Mouse (Mus musculus) heart, postnatal 14 days (tissue): ENCODE results near the gene Plekha7. TPM values are rescaled to one million over a fixed set of nuclear protein-coding genes. Genes with fewer than 3 reads are reported as not detected.

Source experiments
- DNase-seq, 2 experiments: peaks; one replicate each; pipeline ENCODE4 v3.0.0; 2021 to 2022
- intact Hi-C: fragments of 180-260 bp; cut with DNase I; formaldehyde crosslinking; loops from one replicate; pipeline ENCODE4 v1.15.1; 2025
- total RNA-seq, 2 experiments: library from RNA; stranded (reverse); gene quantifications; 2 replicates each; pipeline ENCODE4 v1.2.3; 2021

Gene Plekha7
- total RNA-seq, 2 experiments from 2014 or later = 5.9 to 9.1 TPM

DNA sequence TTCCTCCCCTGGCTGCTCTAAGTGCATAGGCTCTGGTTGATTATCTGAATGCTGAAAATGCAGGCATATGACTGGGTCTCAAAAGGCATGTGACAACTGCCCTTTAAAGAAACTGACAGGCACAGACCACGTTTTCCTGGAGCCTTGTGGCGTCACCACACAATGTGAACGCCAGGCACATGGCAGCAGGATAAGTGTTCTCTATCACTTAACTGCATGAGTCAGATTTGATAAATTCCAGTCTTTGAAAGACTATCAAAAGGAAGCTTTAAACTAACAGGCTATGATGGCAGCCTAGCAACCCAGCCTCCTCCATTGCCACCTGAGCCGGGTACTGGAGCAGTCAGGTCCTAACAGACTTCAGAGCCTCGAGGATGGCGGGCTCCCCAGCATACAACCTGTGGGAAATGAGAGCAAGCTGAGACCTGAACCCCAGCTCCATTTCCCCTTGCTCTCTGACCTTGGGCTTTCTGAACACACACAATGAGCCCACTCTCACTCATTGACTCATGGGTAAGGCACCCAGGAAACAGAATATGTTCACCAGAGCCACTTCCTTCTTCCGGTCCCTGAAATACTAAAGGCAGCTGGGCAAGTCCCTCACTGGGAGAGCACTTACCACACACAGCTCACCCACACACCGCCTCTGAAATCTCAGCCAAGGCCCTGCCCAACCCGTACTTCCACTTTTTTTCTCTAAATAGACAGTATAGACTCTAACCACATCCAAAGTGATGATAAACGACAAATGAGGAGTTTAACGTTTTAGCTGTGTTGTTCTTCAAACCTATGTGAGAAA is 77.2 kb downstream of the Plekha7 start:
- no peak for DNase-seq
- intact Hi-C loops = no loop called here

- peak; percentile 22 to 46 for DNase-seq
- intact Hi-C loops = no loop called here
Observed at GRCm38 (mm10) chr7:116226877-116227282, 81.3 kb downstream of the Plekha7 start.

DNA sequence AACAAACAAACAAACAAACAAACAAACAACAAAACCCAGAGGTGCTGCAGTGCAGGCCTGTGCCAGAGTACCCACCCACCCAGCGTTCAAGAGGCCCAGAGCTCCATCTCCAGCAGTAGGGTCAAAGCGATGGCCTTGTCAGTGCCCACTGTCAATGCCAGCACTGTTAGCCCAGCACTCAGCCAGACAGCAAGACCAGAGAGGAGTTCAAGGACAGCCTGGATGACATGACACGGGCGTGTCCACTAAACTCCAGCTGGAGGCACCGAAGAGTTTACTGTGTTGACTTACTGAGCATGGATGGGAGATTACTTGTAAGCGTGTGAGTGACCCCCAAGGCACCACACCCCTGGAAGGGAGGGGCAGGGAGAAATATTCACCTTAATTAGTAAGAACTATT is 81.9 kb downstream of the Plekha7 start:
- intact Hi-C loops = no loop called here
- no peak for DNase-seq

DNA sequence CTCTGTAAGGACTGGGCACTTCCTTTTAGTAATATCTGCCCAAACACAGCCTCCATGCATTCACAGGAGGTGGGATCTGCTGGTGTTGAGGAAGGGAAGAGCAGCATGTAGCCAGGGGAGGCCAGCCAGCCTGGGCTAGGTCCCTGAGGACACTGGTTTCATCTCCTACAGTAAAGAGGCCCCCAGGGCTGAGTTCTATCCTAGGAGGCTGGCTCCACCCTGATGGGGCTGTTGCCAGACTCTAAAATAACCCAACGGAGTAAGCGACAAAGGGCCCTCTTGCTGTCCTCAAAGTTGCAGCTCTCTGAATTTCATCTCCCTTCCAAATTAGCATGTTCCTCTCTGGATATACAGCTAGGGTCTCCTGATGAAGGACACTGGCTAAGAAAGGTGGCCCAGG is 83.6 kb downstream of the Plekha7 start:
- DNase-seq = no peak
- intact Hi-C loops = no loop called here

DNA sequence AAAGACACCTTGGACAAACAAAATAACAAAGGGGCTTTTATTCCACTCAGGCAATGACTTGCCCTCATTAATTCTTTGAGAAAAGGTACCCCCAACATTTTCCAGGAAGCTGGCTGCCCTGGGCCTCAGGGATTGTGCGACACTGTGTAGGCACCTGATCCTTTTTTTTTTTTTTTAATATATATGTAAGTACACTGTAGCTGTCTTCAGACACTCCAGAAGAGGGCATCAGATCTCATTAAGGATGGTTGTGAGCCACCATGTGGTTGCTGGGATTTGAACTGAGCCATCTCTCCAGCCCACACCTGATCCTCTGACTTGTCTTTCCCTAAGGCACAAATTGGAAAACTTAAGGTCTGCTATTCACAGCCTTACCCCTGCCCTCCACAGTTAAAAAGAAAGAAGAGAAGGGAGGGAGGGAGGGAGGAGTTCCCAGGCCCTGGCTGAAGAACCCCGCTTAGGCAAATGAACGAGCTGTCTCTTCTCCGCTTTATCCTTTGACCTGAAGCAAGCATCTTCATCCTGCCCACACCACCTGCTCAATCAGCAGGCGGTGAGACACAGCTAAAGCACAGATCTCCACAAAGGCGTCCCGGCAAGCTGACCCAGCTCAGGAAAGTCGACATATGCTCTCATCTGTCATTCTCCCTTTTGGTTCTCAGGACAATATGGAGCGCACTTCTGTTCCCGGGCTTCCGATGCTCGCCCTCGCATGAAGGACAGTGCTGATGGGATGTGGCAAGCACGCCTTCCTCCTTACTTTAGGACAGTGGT is 85.0 kb downstream of the Plekha7 start:
- intact Hi-C loops = no loop called here
- no peak for DNase-seq

DNA sequence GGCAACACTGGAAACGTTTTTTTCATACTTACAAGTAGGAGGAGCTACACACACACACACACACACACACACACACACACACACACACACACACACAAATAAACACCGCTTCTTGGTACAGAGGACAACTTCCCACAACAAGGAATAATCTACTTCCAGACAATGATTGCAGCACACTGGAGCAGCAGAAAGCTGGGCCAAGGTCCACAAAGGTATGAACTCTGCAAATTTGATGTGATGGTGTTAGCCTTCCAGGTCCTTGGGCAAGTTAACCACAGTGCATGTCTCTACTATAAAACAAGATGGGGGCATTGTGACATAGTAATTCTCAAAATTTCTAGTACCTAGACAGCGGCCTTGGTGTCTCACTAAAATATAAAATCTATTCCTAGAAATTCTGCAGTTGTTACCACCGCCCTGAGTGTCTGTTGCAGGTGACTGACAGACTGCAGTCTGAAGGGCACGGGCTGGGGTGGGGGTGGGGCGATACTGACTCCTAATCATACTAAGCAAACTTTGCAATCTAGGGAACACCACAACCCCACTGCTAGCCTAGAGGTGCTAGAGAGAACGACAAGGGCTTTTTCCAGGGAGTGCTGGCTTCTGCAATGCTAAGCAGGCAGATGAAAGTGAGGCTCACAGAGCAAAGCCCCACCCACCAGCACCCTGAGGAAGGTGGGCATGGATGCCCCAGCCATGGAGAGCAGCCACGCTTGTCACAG is 85.7 kb downstream of the Plekha7 start:
- no peak for DNase-seq
- intact Hi-C loops = no loop called here

GRCm38 (mm10) chr7:116221883-116222282 is 86.3 kb downstream of the Plekha7 start:
- intact Hi-C loops = no loop called here
- no peak for DNase-seq

DNA sequence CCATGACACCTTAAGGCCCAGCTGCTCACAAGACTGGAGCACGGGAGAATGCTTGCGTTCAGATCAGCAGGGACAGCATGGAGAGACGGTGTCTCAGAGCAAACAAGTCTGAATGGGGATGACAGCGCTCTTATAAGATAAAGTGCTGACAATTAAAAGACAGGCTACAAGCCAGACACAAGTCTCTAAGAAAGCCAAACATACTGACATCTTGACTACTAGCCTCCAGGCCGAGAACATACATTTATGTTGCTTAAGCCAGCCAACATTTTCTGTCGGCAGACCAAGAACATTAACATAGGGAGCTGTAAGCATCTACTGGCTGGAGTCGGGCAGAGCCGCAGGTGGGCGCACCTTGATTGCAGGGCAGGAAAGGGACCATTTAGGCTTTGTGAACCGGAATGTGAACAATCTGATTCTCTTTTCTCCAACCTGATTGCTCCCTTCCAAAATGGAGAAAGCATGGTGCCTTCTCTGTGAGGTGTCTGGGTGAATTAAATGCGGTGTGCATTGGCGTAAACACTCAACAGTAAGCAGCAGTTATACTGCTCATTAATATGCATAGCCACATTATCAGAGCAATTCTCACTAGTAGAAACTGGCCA is 88.0 kb downstream of the Plekha7 start:
- no peak for DNase-seq
- intact Hi-C loops = no loop called here

GRCm38 (mm10) chr7:116217747-116218146 is 90.4 kb downstream of the Plekha7 start:
- DNase-seq = no peak
- intact Hi-C loops = no loop called here

DNA sequence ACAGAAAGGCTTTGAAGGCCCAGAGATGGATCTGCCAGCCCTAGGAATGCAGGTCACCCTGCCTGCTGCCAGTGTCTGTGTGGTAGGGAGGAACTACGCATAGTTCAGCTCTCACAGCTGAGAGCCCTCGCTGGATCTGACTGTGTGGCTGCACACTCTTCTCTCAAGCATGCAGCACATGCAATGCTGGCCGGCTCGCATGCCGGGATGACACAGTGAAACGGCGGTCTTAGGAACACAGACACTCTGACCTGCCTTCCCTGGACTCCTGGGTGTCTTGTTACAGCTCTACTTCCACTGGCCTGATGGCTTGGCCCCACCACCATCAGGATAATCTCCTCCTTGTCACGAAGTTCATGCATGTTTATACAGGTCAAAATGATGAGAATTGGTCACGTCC is 96.3 kb downstream of the Plekha7 start:
- DNase-seq = no peak
- intact Hi-C loops = no loop called here

GRCm38 (mm10) chr7:116209926-116210631 is 98.1 kb downstream of the Plekha7 start:
- no peak for DNase-seq
- intact Hi-C loops = no loop called here

- no peak for DNase-seq
- intact Hi-C loops = no loop called here
Observed at GRCm38 (mm10) chr7:116208880-116209279, 99.3 kb downstream of the Plekha7 start.

- no peak for DNase-seq
- intact Hi-C loops = no loop called here
Observed at GRCm38 (mm10) chr7:116206806-116207571, 101.2 kb downstream of the Plekha7 start.

GRCm38 (mm10) chr7:116205451-116205850 is 102.7 kb downstream of the Plekha7 start:
- intact Hi-C loops = no loop called here
- DNase-seq = no peak

DNA sequence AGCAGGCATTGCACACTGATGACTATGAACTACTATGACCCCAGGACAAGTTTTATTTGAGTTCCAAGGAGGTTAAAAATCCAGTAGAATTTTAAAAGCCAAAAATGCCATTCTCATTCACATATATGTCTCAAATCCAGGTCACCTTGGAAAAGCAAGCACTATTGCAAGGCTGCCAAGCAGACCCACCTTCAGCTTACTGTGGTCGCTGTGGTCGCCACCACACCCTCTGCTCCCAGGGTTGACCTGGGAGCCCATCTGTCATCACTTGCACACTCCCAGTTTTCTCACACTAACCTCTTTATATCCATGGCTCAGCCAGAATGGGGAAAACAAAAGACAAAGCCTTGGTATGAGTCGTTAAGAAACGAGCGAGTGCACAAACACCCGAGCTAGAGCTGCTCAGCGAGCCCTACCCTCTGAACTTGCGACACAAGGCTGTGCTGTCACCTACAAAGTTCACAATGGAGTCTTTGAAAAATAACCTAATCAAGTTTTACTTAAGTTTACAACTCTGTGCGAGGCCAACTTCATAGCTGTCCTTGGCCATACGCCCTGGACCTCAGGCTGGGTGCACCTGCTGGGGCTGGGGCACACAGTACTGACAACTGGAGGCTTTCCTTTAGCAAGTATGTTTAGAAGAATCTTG is 106.0 kb downstream of the Plekha7 start:
- intact Hi-C loops = no loop called here

GRCm38 (mm10) chr7:116200951-116201351 is 107.2 kb downstream of the Plekha7 start:
- intact Hi-C loops = no loop called here

More for the DNA sequence above, 106.0 kb downstream of the Plekha7 start:
- no peak for DNase-seq

DNA sequence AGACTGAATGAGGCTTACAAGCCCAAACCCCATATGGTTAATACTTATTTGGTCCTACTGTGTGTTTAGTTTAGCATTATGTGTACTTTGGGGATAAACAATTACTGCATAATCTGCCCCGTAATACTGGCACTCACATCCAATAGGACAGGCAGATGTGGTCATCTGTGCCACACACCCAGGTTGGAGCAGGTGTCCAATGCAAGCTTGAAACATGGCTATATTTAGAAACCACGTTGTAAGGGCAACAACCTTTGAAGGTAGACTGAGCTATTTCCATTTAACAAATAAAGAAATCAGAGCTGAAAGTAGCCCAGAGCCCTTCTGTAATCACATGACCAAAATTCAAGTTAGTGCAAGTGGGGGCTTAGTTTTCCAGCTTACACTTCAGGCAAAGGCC is 107.6 kb downstream of the Plekha7 start:
- intact Hi-C loops = no loop called here
- no peak for DNase-seq

More at GRCm38 (mm10) chr7:116200951-116201351, 107.2 kb downstream of the Plekha7 start:
- no peak for DNase-seq

- DNase-seq = no peak
- intact Hi-C loops = loop anchor here (2.0 kb wide), 1 partner anchor 38 kb away; no protein-coding TSS in a partner anchor
Observed at GRCm38 (mm10) chr7:116198902-116199301, 109.3 kb downstream of the Plekha7 start.

GRCm38 (mm10) chr7:116198407-116198806 is 109.8 kb downstream of the Plekha7 start:
- DNase-seq = peak; percentile 36 to 49

More at GRCm38 (mm10) chr7:116198407-116198806, 109.8 kb downstream of the Plekha7 start:
- intact Hi-C loops = loop anchor here (2.0 kb wide), 1 partner anchor 38 kb away; no protein-coding TSS in a partner anchor
